Mouse (Mus musculus): ENCODE data around the gene Tnr. TPM values are rescaled to one million over a fixed set of nuclear protein-coding genes. Genes with fewer than 3 reads are reported as not detected.

Tnr gene
- polyA plus RNA-seq, 1 experiment from 2014 or later = not detected

DNA sequence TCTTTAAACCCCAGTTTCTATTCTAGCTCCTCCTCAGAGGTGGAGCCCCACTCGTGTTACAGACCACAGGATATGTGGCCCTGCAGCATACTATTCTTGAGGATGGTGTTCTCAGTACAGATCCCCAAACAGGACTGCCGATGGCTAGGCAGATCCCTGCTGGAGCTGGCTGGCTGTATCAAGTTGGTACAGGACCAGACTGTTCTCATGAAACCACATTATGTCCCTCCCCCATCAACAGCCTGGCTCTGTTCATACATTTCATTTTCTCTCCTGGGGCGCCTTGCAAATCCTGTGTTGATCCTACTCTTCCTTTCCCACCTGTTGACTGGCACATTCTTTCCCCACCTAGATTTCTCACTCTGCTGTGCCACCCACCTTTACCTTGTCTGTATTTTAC lies 12.9 kb upstream of the Tnr start:
- no peak for ATAC-seq (ENCODE audit: insufficient number of reproducible peaks, insufficient read depth, low FRiP score, low read depth)
- Histone ChIP-seq H3K36me3 (ENCODE audit: control insufficient read depth, insufficient read depth, low read length) (no peaks in the 10 kb centered on the region), H3K9ac (ENCODE audit: low read length) (no peak overlapping the region), H3K9me3 (ENCODE audit: control insufficient read depth, low read length) (no peaks in the 10 kb centered on the region), H3K27me3 (ENCODE audit: control insufficient read depth, insufficient read depth, low read length) (no peaks in the 10 kb centered on the region), H3K4me2 (ENCODE audit: low read length) (no peak overlapping the region), H3K4me1 (ENCODE audit: control insufficient read depth in 2 of 2, insufficient read depth in 2 of 2, low read length in 2 of 2) (no peaks in the 10 kb centered on the region), H3K4me3 (ENCODE audit: control insufficient read depth in 1 of 2, insufficient read depth in 1 of 2, low read depth in 1 of 2, low read length in 2 of 2) (no peak overlapping the region), H3K27ac (replicated peaks in 1 of 2; ENCODE audit: control insufficient read depth in 1 of 2, insufficient read depth in 1 of 2, low read depth in 2 of 2, low read length in 2 of 2) (no peak overlapping the region)
- 66% methylated on average over 3 of the region's 3 CpGs for WGBS

DNA sequence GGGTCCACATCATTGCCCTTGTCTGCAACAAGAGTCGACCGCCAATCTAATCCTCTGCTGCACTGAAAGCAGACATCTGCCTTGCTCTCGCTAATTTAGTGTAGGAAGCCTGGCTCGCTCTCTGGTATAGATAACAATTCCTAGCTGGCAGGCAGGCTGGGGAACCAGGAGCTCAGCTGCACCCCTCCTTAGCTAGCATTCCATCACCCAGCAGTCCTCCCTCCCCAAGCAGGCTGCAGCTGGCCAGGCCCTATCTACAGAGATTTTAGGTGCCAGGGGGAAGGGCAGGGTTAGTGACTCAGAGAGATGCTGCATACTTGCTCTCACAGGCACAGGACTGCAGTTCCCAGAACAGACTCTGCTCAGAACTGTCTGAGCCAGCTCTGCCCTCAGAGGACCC lies 5.9 kb upstream of the Tnr start:
- Histone ChIP-seq H3K4me2 (ENCODE audit: low read length) (peak overlapping the region; percentile 42), H3K36me3 (ENCODE audit: control insufficient read depth, insufficient read depth, low read length) (no peaks in the 10 kb centered on the region), H3K27me3 (ENCODE audit: control insufficient read depth, insufficient read depth, low read length) (no peaks in the 10 kb centered on the region), H3K4me3 (ENCODE audit: control insufficient read depth in 1 of 2, insufficient read depth in 1 of 2, low read depth in 1 of 2, low read length in 2 of 2) (no peak overlapping the region), H3K27ac (replicated peaks in 1 of 2; ENCODE audit: control insufficient read depth in 1 of 2, insufficient read depth in 1 of 2, low read depth in 2 of 2, low read length in 2 of 2) (peak overlapping the region in 1 of 2 experiments; percentile 44; a peak in 2 of 4 replicates), H3K4me1 (ENCODE audit: control insufficient read depth in 2 of 2, insufficient read depth in 2 of 2, low read length in 2 of 2) (peaks cover 0 to 8% of the 10 kb centered on the region in 2 experiments; a peak in 1 of 4 replicates), H3K9ac (ENCODE audit: low read length) (no peak overlapping the region), H3K9me3 (ENCODE audit: control insufficient read depth, low read length) (0 out of 2 replicates have a peak, but pooled peaks cover 3% of the 10 kb centered on the region)
- peak; percentile 72 for ATAC-seq (ENCODE audit: insufficient number of reproducible peaks, insufficient read depth, low FRiP score, low read depth)
- WGBS = 3% methylated on average over 4 of the region's 4 CpGs

DNA sequence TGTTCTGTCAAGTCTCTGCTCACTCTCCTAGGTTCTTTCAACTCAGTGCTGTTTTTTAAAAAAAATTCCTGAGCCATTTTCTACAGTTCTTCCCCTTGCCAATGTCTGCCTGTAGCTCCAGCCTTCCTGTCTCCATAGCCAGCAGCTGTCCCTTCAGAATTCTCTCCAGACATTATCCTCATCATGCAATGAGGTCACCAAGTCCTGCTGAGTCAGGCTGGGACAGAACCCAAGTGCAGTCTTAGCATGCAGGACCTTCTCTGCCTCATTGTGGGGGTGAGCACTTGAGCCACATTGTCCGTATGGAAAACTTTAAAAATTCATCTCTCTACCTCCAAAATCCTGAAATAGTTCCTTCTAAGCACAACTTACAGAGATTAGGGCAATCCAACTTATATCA lies 4.4 kb upstream of the Tnr start:
- peaks cover 2 to 11% of the 10 kb centered on the region in 2 experiments; a peak in 1 of 4 replicates for H3K4me1 ChIP-seq (ENCODE audit: control insufficient read depth in 2 of 2, insufficient read depth in 2 of 2, low read length in 2 of 2)
- no peak overlapping the region for H3K4me3 ChIP-seq (ENCODE audit: control insufficient read depth in 1 of 2, insufficient read depth in 1 of 2, low read depth in 1 of 2, low read length in 2 of 2)
- no peak overlapping the region for H3K9ac ChIP-seq (ENCODE audit: low read length)
- 0 out of 2 replicates have a peak, but pooled peaks cover 3% of the 10 kb centered on the region for H3K9me3 ChIP-seq (ENCODE audit: control insufficient read depth, low read length)
- no peak overlapping the region for H3K27ac ChIP-seq (replicated peaks in 1 of 2; ENCODE audit: control insufficient read depth in 1 of 2, insufficient read depth in 1 of 2, low read depth in 2 of 2, low read length in 2 of 2)
- ATAC-seq (ENCODE audit: insufficient number of reproducible peaks, insufficient read depth, low FRiP score, low read depth) = no peak
- 70% methylated on average over 1 of the region's 1 CpGs for WGBS
- no peaks in the 10 kb centered on the region for H3K36me3 ChIP-seq (ENCODE audit: control insufficient read depth, insufficient read depth, low read length)
- H3K4me2 ChIP-seq (ENCODE audit: low read length) = no peak overlapping the region
- H3K27me3 ChIP-seq (ENCODE audit: control insufficient read depth, insufficient read depth, low read length) = peaks cover 7% of the 10 kb centered on the region; the same call in 1 of the 2 replicates

DNA sequence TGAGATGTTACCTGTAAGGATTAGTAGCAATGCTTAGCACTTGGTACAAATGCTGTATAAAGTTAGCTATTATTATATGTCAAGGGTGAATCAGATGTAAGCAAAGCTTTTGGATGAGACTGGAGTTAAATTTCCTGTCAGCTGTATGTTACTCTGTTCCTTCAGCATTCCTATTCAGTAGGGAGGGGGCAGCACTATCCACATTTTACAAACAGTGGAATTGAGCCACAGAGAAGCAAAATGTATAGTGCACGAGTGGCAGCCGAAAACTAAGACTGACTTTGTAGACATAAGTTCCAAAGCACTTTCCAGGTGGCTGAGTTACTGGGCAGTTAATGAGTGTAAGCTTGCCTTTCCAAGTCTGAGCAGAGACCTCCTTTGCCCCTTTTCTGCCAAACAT lies 500 bp upstream of the Tnr start:
- Histone ChIP-seq H3K9me3 (ENCODE audit: control insufficient read depth, low read length) (no peaks in the 10 kb centered on the region), H3K9ac (ENCODE audit: low read length) (no peak overlapping the region), H3K27ac (replicated peaks in 1 of 2; ENCODE audit: control insufficient read depth in 1 of 2, insufficient read depth in 1 of 2, low read depth in 2 of 2, low read length in 2 of 2) (no peak overlapping the region), H3K4me1 (ENCODE audit: control insufficient read depth in 2 of 2, insufficient read depth in 2 of 2, low read length in 2 of 2) (peaks cover 2 to 4% of the 10 kb centered on the region in 2 experiments; a peak in 1 of 4 replicates), H3K4me3 (ENCODE audit: control insufficient read depth in 1 of 2, insufficient read depth in 1 of 2, low read depth in 1 of 2, low read length in 2 of 2) (no peak overlapping the region), H3K4me2 (ENCODE audit: low read length) (no peak overlapping the region), H3K27me3 (ENCODE audit: control insufficient read depth, insufficient read depth, low read length) (peaks cover 28% of the 10 kb centered on the region), H3K36me3 (ENCODE audit: control insufficient read depth, insufficient read depth, low read length) (no peaks in the 10 kb centered on the region)
- ATAC-seq (ENCODE audit: insufficient number of reproducible peaks, insufficient read depth, low FRiP score, low read depth) = no peak
- 64% methylated on average over 2 of the region's 2 CpGs for WGBS

DNA sequence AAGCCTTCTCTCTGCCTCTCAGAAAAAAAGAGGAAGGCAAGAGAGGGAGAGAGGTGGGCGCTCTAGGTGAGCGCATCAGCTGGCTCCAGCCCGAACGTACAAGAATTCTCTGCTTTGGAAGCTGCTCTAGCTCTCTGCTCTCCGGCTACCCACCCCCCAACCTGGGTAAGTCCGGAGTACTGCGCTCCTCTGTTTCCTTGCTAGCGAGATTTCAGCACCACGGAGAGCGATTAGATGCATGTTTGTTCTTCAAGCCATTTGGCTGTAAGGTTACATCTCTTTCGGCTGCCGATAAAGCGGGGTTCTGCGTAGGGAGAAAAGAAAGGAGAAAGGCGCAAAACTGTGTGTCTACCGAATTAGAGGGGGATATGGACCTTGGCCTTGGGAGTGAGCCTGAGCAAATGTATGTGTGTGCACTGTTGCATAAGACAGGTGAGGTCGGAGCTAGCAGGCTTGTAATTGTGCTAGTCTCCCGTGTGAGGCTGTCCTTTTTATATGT lies 531 bp downstream of the Tnr start:
- peaks cover 2 to 3% of the 10 kb centered on the region in 2 experiments; a peak in 1 of 4 replicates for H3K4me1 ChIP-seq (ENCODE audit: control insufficient read depth in 2 of 2, insufficient read depth in 2 of 2, low read length in 2 of 2)
- 1% methylated on average over 18 of the region's 18 CpGs for WGBS
- ATAC-seq (ENCODE audit: insufficient number of reproducible peaks, insufficient read depth, low FRiP score, low read depth) = no peak
- H3K4me3 ChIP-seq (ENCODE audit: control insufficient read depth in 1 of 2, insufficient read depth in 1 of 2, low read depth in 1 of 2, low read length in 2 of 2) = no peak overlapping the region
- H3K36me3 ChIP-seq (ENCODE audit: control insufficient read depth, insufficient read depth, low read length) = no peaks in the 10 kb centered on the region
- peaks cover 28% of the 10 kb centered on the region for H3K27me3 ChIP-seq (ENCODE audit: control insufficient read depth, insufficient read depth, low read length)
- H3K4me2 ChIP-seq (ENCODE audit: low read length) = no peak overlapping the region
- H3K27ac ChIP-seq (replicated peaks in 1 of 2; ENCODE audit: control insufficient read depth in 1 of 2, insufficient read depth in 1 of 2, low read depth in 2 of 2, low read length in 2 of 2) = no peak overlapping the region
- H3K9me3 ChIP-seq (ENCODE audit: control insufficient read depth, low read length) = no peaks in the 10 kb centered on the region
- no peak overlapping the region for H3K9ac ChIP-seq (ENCODE audit: low read length)

DNA sequence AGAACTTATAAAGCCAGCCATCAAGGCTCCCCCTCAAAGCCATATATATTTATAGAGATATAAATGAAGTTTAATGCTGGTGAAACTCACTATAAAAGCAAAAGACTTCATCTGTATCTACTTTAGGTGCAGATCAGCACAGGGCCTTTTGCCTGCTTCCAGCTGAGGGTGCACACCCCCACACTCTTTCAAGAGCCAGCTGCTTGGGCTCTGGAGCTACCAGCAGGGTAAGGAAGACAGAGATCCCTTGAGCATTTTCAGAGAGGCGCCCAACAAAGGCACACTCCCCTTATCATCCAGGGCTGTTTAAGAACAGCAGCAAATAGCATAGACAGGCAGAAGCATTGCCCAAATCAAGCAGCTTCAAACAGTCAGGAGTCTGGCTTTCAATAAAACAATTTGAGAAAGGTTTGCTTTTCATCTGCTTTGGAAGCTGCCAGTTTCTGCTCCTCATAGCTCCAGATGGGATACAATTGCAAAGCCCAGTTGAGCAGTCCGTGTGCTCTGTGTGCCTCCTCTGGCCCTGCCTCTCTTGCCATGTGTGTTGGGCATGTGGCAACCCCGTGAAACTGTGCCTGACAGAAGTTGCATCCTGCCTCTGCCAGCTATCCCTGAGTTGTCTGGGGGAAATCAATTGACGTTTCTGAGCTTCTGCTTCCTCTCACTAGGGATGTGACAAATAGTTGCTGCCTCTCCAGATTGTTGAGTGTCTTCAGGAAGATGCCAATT lies 9.4 kb downstream of the Tnr start:
- H3K9me3 ChIP-seq (ENCODE audit: control insufficient read depth, low read length) = no peaks in the 10 kb centered on the region

DNA sequence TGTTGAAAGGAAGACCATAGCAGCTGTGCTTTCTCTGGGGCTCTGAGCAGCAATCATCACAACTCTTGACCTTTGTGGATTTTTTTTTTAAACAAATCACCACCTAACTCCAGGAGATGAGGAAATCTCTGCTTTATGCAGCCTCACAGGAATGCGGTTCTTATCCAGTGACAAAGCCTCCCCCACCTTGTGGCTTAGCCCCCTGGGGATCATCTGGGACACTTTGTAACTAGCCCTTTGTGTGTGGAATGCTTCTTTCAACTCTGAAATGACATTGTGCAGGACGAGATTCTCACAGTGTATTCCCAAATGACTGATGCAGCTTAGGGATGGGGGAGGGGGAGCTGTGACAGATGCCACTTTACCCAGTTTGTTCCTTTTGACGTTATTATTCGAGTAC lies 12.0 kb downstream of the Tnr start:
- 5% methylated on average over 4 of the region's 4 CpGs for WGBS
- no peaks in the 10 kb centered on the region for H3K9me3 ChIP-seq (ENCODE audit: control insufficient read depth, low read length)
- H3K36me3 ChIP-seq (ENCODE audit: control insufficient read depth, insufficient read depth, low read length) = no peaks in the 10 kb centered on the region
- no peak overlapping the region for H3K4me3 ChIP-seq (ENCODE audit: control insufficient read depth in 1 of 2, insufficient read depth in 1 of 2, low read depth in 1 of 2, low read length in 2 of 2)
- H3K27me3 ChIP-seq (ENCODE audit: control insufficient read depth, insufficient read depth, low read length) = no peaks in the 10 kb centered on the region; the same call in 1 of the 2 replicates
- H3K4me1 ChIP-seq (ENCODE audit: control insufficient read depth in 2 of 2, insufficient read depth in 2 of 2, low read length in 2 of 2) = peaks cover 2 to 4% of the 10 kb centered on the region in 2 experiments; a peak in 2 of 4 replicates
- no peak overlapping the region for H3K9ac ChIP-seq (ENCODE audit: low read length)
- no peak overlapping the region for H3K4me2 ChIP-seq (ENCODE audit: low read length)
- no peak overlapping the region for H3K27ac ChIP-seq (replicated peaks in 1 of 2; ENCODE audit: control insufficient read depth in 1 of 2, insufficient read depth in 1 of 2, low read depth in 2 of 2, low read length in 2 of 2)
- no peak for ATAC-seq (ENCODE audit: insufficient number of reproducible peaks, insufficient read depth, low FRiP score, low read depth)

More for the DNA sequence above, 9.4 kb downstream of the Tnr start:
- Histone ChIP-seq H3K9ac (ENCODE audit: low read length) (no peak overlapping the region), H3K27me3 (ENCODE audit: control insufficient read depth, insufficient read depth, low read length) (no peaks in the 10 kb centered on the region; the same call in 1 of the 2 replicates), H3K4me2 (ENCODE audit: low read length) (no peak overlapping the region), H3K27ac (replicated peaks in 1 of 2; ENCODE audit: control insufficient read depth in 1 of 2, insufficient read depth in 1 of 2, low read depth in 2 of 2, low read length in 2 of 2) (no peak overlapping the region), H3K4me1 (ENCODE audit: control insufficient read depth in 2 of 2, insufficient read depth in 2 of 2, low read length in 2 of 2) (peaks cover 2 to 4% of the 10 kb centered on the region in 2 experiments; a peak in 2 of 4 replicates), H3K36me3 (ENCODE audit: control insufficient read depth, insufficient read depth, low read length) (no peaks in the 10 kb centered on the region), H3K4me3 (ENCODE audit: control insufficient read depth in 1 of 2, insufficient read depth in 1 of 2, low read depth in 1 of 2, low read length in 2 of 2) (no peak overlapping the region)
- no peak for ATAC-seq (ENCODE audit: insufficient number of reproducible peaks, insufficient read depth, low FRiP score, low read depth)
- 29% methylated on average over 4 of the region's 4 CpGs for WGBS
